Comparison of ENCODE assay signal across 8 mouse cellular contexts in the genomic region with DNA sequence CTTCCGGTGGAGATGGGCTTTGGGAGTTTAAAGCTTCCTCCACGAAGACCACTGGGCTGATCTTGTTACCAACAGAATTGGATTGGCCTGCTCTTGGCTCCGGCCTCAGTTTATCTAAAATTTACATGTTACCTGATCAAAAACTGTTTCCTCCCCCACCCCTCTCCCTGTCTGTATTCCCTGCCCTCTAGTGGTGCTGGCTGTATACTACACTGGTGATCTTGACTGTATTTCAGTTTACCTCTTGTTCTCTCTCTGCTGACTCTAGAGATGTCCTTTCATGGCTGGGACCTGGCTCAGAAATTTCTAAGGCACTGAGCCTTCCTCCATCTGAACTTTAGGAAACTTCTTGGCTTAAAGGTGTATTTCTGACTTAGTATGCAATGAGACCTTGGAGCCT. TPM values are rescaled to one million over a fixed set of nuclear protein-coding genes. Genes with fewer than 3 reads are reported as not detected.
DNase-seq lines count a peak whose midpoint lies in the region; ATAC-seq and TF ChIP-seq lines count a peak whose summit lies in the region.

No protein-coding gene starts in this region.

- peaks cover 20% of the 10 kb centered on the region for H3K36me3 ChIP-seq in erythroblast, embryonic 14.5 days (ENCODE audit: control insufficient read depth)
- no peaks in the 10 kb centered on the region for H3K36me3 ChIP-seq in midbrain, postnatal 0 days (ENCODE audit: insufficient read depth, low read length)
- no peaks in the 10 kb centered on the region for H3K36me3 ChIP-seq in midbrain, embryonic 10.5 days
- no peaks in the 10 kb centered on the region for H3K36me3 ChIP-seq in embryonic facial prominence, embryonic 10.5 days (replicated peaks)
- no peaks in the 10 kb centered on the region for H3K36me3 ChIP-seq in lung, embryonic 14.5 days (ENCODE audit: insufficient read depth)

- H3K4me1 ChIP-seq in erythroblast, embryonic 14.5 days (ENCODE audit: control insufficient read depth): peaks cover 87% of the 10 kb centered on the region
- peaks cover 26% of the 10 kb centered on the region; the same call in 1 of the 2 replicates for H3K4me1 ChIP-seq in midbrain, postnatal 0 days (ENCODE audit: insufficient read depth, low read length)
- peaks cover 60% of the 10 kb centered on the region for H3K4me1 ChIP-seq in midbrain, embryonic 10.5 days
- H3K4me1 ChIP-seq in embryonic facial prominence, embryonic 10.5 days: peaks cover 51% of the 10 kb centered on the region
- H3K4me1 ChIP-seq in lung, embryonic 14.5 days (ENCODE audit: insufficient read depth): peaks cover 23% of the 10 kb centered on the region

- DNase-seq in midbrain, postnatal 0 days (ENCODE audit: low spot score): peak; percentile 41
- DNase-seq in midbrain, embryonic 10.5 days (ENCODE audit: low spot score): no peak
- DNase-seq in embryonic facial prominence, embryonic 10.5 days (ENCODE audit: low spot score): peak; percentile 40
- DNase-seq in lung, embryonic 14.5 days: peak; percentile 45
- DNase-seq in thymus, postnatal 36 days: peak; percentile 42 to 52
- no peak for DNase-seq in layer of hippocampus, adult 11-12 months (ENCODE audit: low spot score)

- no peak overlapping the region for H3K27ac ChIP-seq in midbrain, postnatal 0 days (ENCODE audit: low read depth, low read length)
- no peak overlapping the region for H3K27ac ChIP-seq in midbrain, embryonic 10.5 days (replicated peaks)
- no peak overlapping the region for H3K27ac ChIP-seq in embryonic facial prominence, embryonic 10.5 days (replicated peaks)
- H3K27ac ChIP-seq in lung, embryonic 14.5 days (ENCODE audit: low read depth): no peak overlapping the region

- H3K27me3 ChIP-seq in erythroblast, embryonic 14.5 days (ENCODE audit: control insufficient read depth): no peaks in the 10 kb centered on the region
- H3K27me3 ChIP-seq in midbrain, postnatal 0 days (ENCODE audit: insufficient read depth, low read length): no peaks in the 10 kb centered on the region
- peaks cover 19% of the 10 kb centered on the region for H3K27me3 ChIP-seq in midbrain, embryonic 10.5 days (ENCODE audit: low read depth, poor library complexity, severe bottlenecking)
- peaks cover 9% of the 10 kb centered on the region for H3K27me3 ChIP-seq in embryonic facial prominence, embryonic 10.5 days (replicated peaks; ENCODE audit: low read depth, poor library complexity, severe bottlenecking)
- no peaks in the 10 kb centered on the region for H3K27me3 ChIP-seq in lung, embryonic 14.5 days (ENCODE audit: insufficient read depth, low read length)

- no peak overlapping the region for H3K9ac ChIP-seq in midbrain, postnatal 0 days (replicated peaks; ENCODE audit: low read length, poor library complexity, severe bottlenecking)
- no peak overlapping the region for H3K9ac ChIP-seq in lung, embryonic 14.5 days

- peaks cover 8% of the 10 kb centered on the region for H3K9me3 ChIP-seq in erythroblast, embryonic 14.5 days (ENCODE audit: control insufficient read depth, low read length)
- H3K9me3 ChIP-seq in midbrain, postnatal 0 days (ENCODE audit: low read length): no peaks in the 10 kb centered on the region
- H3K9me3 ChIP-seq in midbrain, embryonic 10.5 days (replicated peaks): no peaks in the 10 kb centered on the region
- H3K9me3 ChIP-seq in embryonic facial prominence, embryonic 10.5 days: no peaks in the 10 kb centered on the region
- H3K9me3 ChIP-seq in lung, embryonic 14.5 days (ENCODE audit: low read depth, low read length): no peaks in the 10 kb centered on the region

- 20% methylated on average over 3 of the region's 3 CpGs for whole genome bisulfite sequencing in midbrain, postnatal 0 days
- 17% methylated on average over 3 of the region's 3 CpGs for WGBS in midbrain, embryonic 10.5 days
- WGBS in embryonic facial prominence, embryonic 10.5 days: 14% methylated on average over 3 of the region's 3 CpGs
- WGBS in lung, embryonic 14.5 days: 7% methylated on average over 3 of the region's 3 CpGs

- ATAC-seq in erythroblast, adult 5-6 weeks (replicated peaks; ENCODE audit: low FRiP score, poor library complexity, severe bottlenecking): no peak
- ATAC-seq in midbrain, postnatal 0 days (ENCODE audit: low FRiP score): no peak
- ATAC-seq in lung, embryonic 14.5 days (ENCODE audit: insufficient read depth): no peak

- TF ChIP-seq CTCF in midbrain, postnatal 0 days (IDR thresholded peaks at IDR 0.05): peak; percentile 86
- TF ChIP-seq CTCF in lung, embryonic 14.5 days (IDR thresholded peaks at IDR 0.05; ENCODE audit: low read depth): peak; percentile 76

- peak overlapping the region; percentile 10 for H3K4me3 ChIP-seq in erythroblast, embryonic 14.5 days (replicated peaks)
- H3K4me3 ChIP-seq in midbrain, postnatal 0 days (ENCODE audit: low read depth, low read length): no peak overlapping the region
- H3K4me3 ChIP-seq in midbrain, embryonic 10.5 days: no peak overlapping the region
- H3K4me3 ChIP-seq in embryonic facial prominence, embryonic 10.5 days: no peak overlapping the region
- no peak overlapping the region for H3K4me3 ChIP-seq in lung, embryonic 14.5 days (ENCODE audit: low read depth, low read length)

- H3K4me2 ChIP-seq in midbrain, postnatal 0 days (ENCODE audit: low read depth, low read length, poor library complexity, severe bottlenecking): no peak overlapping the region
- H3K4me2 ChIP-seq in lung, embryonic 14.5 days: no peak overlapping the region

RNA-seq across cellular contexts. Expression of a gene that starts 3.3 kb away (rescaled TPM):
- 0.15 and 0.41 TPM in 2 replicates for polyA plus RNA-seq in erythroblast, embryonic 14.5 days (2012)
- 1.5 and 3.7 TPM in 2 replicates for total RNA-seq in erythroblast, adult 5-6 weeks (2015; ENCODE audit: low replicate concordance)
- total RNA-seq in erythroblast, adult 5-6 weeks (2017; ENCODE audit: low replicate concordance): 1.3 and 5.5 TPM in 2 replicates
- 0.66 and 0.76 TPM in 2 replicates for total RNA-seq in midbrain, postnatal 0 days (2014; rRNA removed)
- polyA plus RNA-seq in midbrain, postnatal 0 days (2015; fragmentation: Nextera tagmentation; extraction: Ambion mirVana): 1.6 and 1.9 TPM in 2 replicates
- 10.2 and 10.6 TPM in 2 replicates for polyA plus RNA-seq in midbrain, embryonic 10.5 days (2016; fragmentation: Nextera tagmentation; extraction: Ambion mirVana)
- 11.1 and 12.7 TPM in 2 replicates for polyA plus RNA-seq in embryonic facial prominence, embryonic 10.5 days (2016; fragmentation: Nextera tagmentation; extraction: Ambion mirVana)
- 18.0 and 24.2 TPM in 2 replicates for polyA plus RNA-seq in lung, embryonic 14.5 days (2014; fragmentation: Nextera tagmentation; extraction: Ambion mirVana)

RNA-seq across cellular contexts. Expression of a gene that starts 3.7 kb away (rescaled TPM):
- 11.2 and 11.7 TPM in 2 replicates for polyA plus RNA-seq in erythroblast, embryonic 14.5 days (2012)
- 22.6 and 24.8 TPM in 2 replicates for total RNA-seq in erythroblast, adult 5-6 weeks (2015; ENCODE audit: low replicate concordance)
- 27.3 and 28.2 TPM in 2 replicates for total RNA-seq in erythroblast, adult 5-6 weeks (2017; ENCODE audit: low replicate concordance)
- total RNA-seq in midbrain, postnatal 0 days (2014; rRNA removed): 17.4 and 29.7 TPM in 2 replicates
- polyA plus RNA-seq in midbrain, postnatal 0 days (2015; fragmentation: Nextera tagmentation; extraction: Ambion mirVana): 4.5 and 4.8 TPM in 2 replicates
- polyA plus RNA-seq in midbrain, embryonic 10.5 days (2016; fragmentation: Nextera tagmentation; extraction: Ambion mirVana): 5.7 and 7.5 TPM in 2 replicates
- polyA plus RNA-seq in embryonic facial prominence, embryonic 10.5 days (2016; fragmentation: Nextera tagmentation; extraction: Ambion mirVana): 6.0 and 6.8 TPM in 2 replicates
- polyA plus RNA-seq in lung, embryonic 14.5 days (2014; fragmentation: Nextera tagmentation; extraction: Ambion mirVana): 4.1 and 4.6 TPM in 2 replicates

RNA-seq across cellular contexts. Expression of a gene that starts 18.8 kb away (rescaled TPM):
- 0.36 and 0.42 TPM in 2 replicates for polyA plus RNA-seq in erythroblast, embryonic 14.5 days (2012)
- total RNA-seq in erythroblast, adult 5-6 weeks (2015; ENCODE audit: low replicate concordance): 4.6 TPM in 1 of 2 replicates, not detected in the other
- total RNA-seq in erythroblast, adult 5-6 weeks (2017; ENCODE audit: low replicate concordance): 0.70 and 0.94 TPM in 2 replicates
- total RNA-seq in midbrain, postnatal 0 days (2014; rRNA removed): not detected in 2 replicates
- 0.11 TPM in 1 of 2 replicates, not detected in the other for polyA plus RNA-seq in midbrain, postnatal 0 days (2015; fragmentation: Nextera tagmentation; extraction: Ambion mirVana)
- polyA plus RNA-seq in midbrain, embryonic 10.5 days (2016; fragmentation: Nextera tagmentation; extraction: Ambion mirVana): not detected in 2 replicates
- not detected in 2 replicates for polyA plus RNA-seq in embryonic facial prominence, embryonic 10.5 days (2016; fragmentation: Nextera tagmentation; extraction: Ambion mirVana)
- 0.24 TPM in 1 of 2 replicates, not detected in the other for polyA plus RNA-seq in lung, embryonic 14.5 days (2014; fragmentation: Nextera tagmentation; extraction: Ambion mirVana)

RNA-seq across cellular contexts. Expression of a gene that starts 28.4 kb away (rescaled TPM):
- 2.2 and 4.5 TPM in 2 replicates for polyA plus RNA-seq in erythroblast, embryonic 14.5 days (2012)
- 42.3 and 43.5 TPM in 2 replicates for total RNA-seq in erythroblast, adult 5-6 weeks (2015; ENCODE audit: low replicate concordance)
- 26.5 and 27.0 TPM in 2 replicates for total RNA-seq in erythroblast, adult 5-6 weeks (2017; ENCODE audit: low replicate concordance)
- 121 and 129 TPM in 2 replicates for total RNA-seq in midbrain, postnatal 0 days (2014; rRNA removed)
- 25.7 and 27.6 TPM in 2 replicates for polyA plus RNA-seq in midbrain, postnatal 0 days (2015; fragmentation: Nextera tagmentation; extraction: Ambion mirVana)
- polyA plus RNA-seq in midbrain, embryonic 10.5 days (2016; fragmentation: Nextera tagmentation; extraction: Ambion mirVana): 67.3 and 72.2 TPM in 2 replicates
- 74.0 and 76.5 TPM in 2 replicates for polyA plus RNA-seq in embryonic facial prominence, embryonic 10.5 days (2016; fragmentation: Nextera tagmentation; extraction: Ambion mirVana)
- 96.9 and 104 TPM in 2 replicates for polyA plus RNA-seq in lung, embryonic 14.5 days (2014; fragmentation: Nextera tagmentation; extraction: Ambion mirVana)

RNA-seq across cellular contexts. Expression of a gene that starts 35.7 kb away (rescaled TPM):
- polyA plus RNA-seq in erythroblast, embryonic 14.5 days (2012): 0.18 and 0.25 TPM in 2 replicates
- total RNA-seq in erythroblast, adult 5-6 weeks (2015; ENCODE audit: low replicate concordance): 3.8 and 10.4 TPM in 2 replicates
- total RNA-seq in erythroblast, adult 5-6 weeks (2017; ENCODE audit: low replicate concordance): 3.7 and 4.9 TPM in 2 replicates
- total RNA-seq in midbrain, postnatal 0 days (2014; rRNA removed): 50.6 and 92.0 TPM in 2 replicates
- 34.3 and 44.6 TPM in 2 replicates for polyA plus RNA-seq in midbrain, postnatal 0 days (2015; fragmentation: Nextera tagmentation; extraction: Ambion mirVana)
- 69.6 and 70.2 TPM in 2 replicates for polyA plus RNA-seq in midbrain, embryonic 10.5 days (2016; fragmentation: Nextera tagmentation; extraction: Ambion mirVana)
- 211 and 216 TPM in 2 replicates for polyA plus RNA-seq in embryonic facial prominence, embryonic 10.5 days (2016; fragmentation: Nextera tagmentation; extraction: Ambion mirVana)
- 41.7 and 44.6 TPM in 2 replicates for polyA plus RNA-seq in lung, embryonic 14.5 days (2014; fragmentation: Nextera tagmentation; extraction: Ambion mirVana)

Comparison
In these comparisons a context has a peak if more than half of its experiments do, and no peak if none do; other contexts are left out.
1. DNase-seq: peak in midbrain, postnatal 0 days (single experiment), embryonic facial prominence, embryonic 10.5 days (single experiment), lung, embryonic 14.5 days (single experiment) and thymus, postnatal 36 days (2 of 2); none in midbrain, embryonic 10.5 days (single experiment) and layer of hippocampus, adult 11-12 months (single experiment).